Mouse (Mus musculus): ENCODE measurements at regions not wholly inside any gene's neighbourhood (a gene's known extent, or its start where the extent isn't known, plus 50 kb on each side); places are given as distances from the start of the nearest gene placed in this dataset.

DNA sequence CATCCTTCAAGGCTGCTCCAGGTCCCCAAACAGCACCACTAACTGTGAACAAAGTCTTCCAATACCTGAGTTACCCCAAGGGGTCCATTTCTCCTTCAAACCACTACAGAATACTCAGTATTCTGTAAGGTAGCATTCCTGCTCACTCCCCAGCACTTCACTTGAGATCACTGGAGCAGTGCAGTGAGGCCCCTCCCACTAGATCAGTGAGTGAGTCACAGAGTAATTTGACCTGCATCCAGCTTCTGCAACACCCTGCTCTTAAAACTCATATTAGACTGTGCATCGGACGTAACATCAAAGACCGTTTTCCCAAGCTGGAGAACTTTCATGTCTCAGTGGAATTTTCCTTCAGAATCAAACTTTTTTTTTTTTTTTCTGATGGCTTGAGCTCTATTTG is 461.4 kb downstream of the Insc start:
- TF ChIP-seq CTCF (IDR thresholded peaks at IDR 0.05; ENCODE audit: borderline replicate concordance, control insufficient read depth, extremely low read depth, insufficient read depth, low read length, poor library complexity) (no peak), POLR2A (IDR thresholded peaks at IDR 0.05; ENCODE audit: control insufficient read depth, extremely low read depth, insufficient read depth, low read length, poor library complexity) (no peak)
